Mouse (Mus musculus): ENCODE measurements around the gene Gm14685.
"Not testable (repeated sequence)": the region's sequence is repeated elsewhere in the genome, so short reads cannot be mapped to it uniquely, and the experiment has no call there.

Gm14685 gene

GRCm38 (mm10) chrX:73116747-73117146 is at the start of gene Gm14685:
Gm14685 (plus strand) TSS chrX:73117047.
- in situ Hi-C loops (cut with MboI, MseI): not testable (repeated sequence)

GRCm38 (mm10) chrX:73082267-73083055 is 34.4 kb upstream of the Gm14685 start, which contains the start of gene Xlr4a:
Xlr4a (minus strand) TSS chrX:73082478.
- in situ Hi-C loops (cut with MboI, MseI): not testable (repeated sequence)

GRCm38 (mm10) chrX:73096941-73097508 is 19.8 kb upstream of the Gm14685 start, which contains the start of gene Xlr3a:
Xlr3a (minus strand) TSS chrX:73097095.
- in situ Hi-C loops (cut with MboI, MseI): loop anchor here (5.0 kb wide), 2 partner anchors 1600 to 1810 kb away; no protein-coding TSS in a partner anchor

GRCm38 (mm10) chrX:73122859-73123829 is 6.3 kb downstream of the Gm14685 start:
- in situ Hi-C loops (cut with MboI, MseI): not testable (repeated sequence)

- in situ Hi-C loops (cut with MboI, MseI): not testable (repeated sequence)
These were observed 26.4 kb downstream of the Gm14685 start for GRCm38 (mm10) chrX:73143218-73143618.

- in situ Hi-C loops (cut with MboI, MseI): not testable (repeated sequence)
These were observed 31.6 kb downstream of the Gm14685 start, which contains the start of gene Xlr5b for GRCm38 (mm10) chrX:73148496-73148895. Xlr5b (plus strand) TSS chrX:73148796.

- in situ Hi-C loops (cut with MboI, MseI): not testable (repeated sequence)
These were observed 32.5 kb downstream of the Gm14685 start, which contains the start of gene DXBay18 for GRCm38 (mm10) chrX:73149350-73149749. DXBay18 (minus strand) TSS chrX:73149450.

GRCm38 (mm10) chrX:73176889-73177288 is 60.0 kb downstream of the Gm14685 start, which contains the start of gene Spin2d:
Spin2d (minus strand) TSS chrX:73176989.
- in situ Hi-C loops (cut with MboI, MseI): loop anchor here (5.0 kb wide), 1 partner anchor 1715 kb away; no protein-coding TSS in a partner anchor

Measured in regulatory T cell (primary cell).